Mouse (Mus musculus) heart, adult 2 months (tissue): ENCODE results near the gene Lrrc74a.

Experiments
- CTCF ChIP-seq: fragments of 200-600 bp; IDR thresholded peaks from 2 replicates; pipeline ENCODE4 v1.8.1; 2022; ENCODE audit warnings: antibody characterized with exemption, mild to moderate bottlenecking, moderate library complexity
- EP300 ChIP-seq: fragments of 200-500 bp; IDR thresholded peaks from 2 replicates; pipeline ENCODE4 v1.6.1; 2011; ENCODE audit warnings: low read depth, low read length, control low read depth; ENCODE audit not compliant: insufficient read depth
- POLR2A ChIP-seq: fragments of 200-500 bp; IDR thresholded peaks from 2 replicates; pipeline ENCODE4 v1.6.1; 2011; ENCODE audit warnings: mild to moderate bottlenecking, low read depth, low read length, control low read depth; ENCODE audit not compliant: insufficient read depth

DNA sequence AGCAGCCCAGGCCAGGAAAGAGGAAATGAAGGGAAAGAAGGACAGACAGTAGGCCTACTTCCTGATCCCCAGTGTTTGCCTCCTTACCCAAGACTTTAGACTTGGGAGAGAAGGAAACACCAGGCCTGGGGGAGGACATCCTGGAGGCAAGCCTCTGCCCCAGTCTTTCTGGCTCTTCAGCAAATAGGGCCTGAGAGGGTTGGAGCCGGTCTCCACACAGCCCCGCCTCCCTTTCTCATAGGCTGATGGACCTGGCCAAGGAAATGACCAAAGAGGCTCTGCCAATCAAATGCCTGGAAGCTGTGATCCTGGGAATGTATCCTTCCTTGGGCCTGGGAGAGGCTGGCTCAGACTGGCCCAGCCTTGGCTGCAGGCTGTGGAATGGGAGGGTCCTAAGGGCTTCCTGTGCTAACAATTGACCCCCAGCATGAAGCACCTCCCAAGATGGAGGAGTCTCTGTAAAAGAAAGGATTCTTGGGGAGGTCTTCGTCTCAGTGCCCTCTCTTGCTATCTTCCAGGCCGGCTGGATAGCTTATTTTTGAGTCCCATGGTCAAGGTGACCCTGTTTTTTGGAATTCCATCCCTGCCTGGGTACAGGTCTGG lies 46.1 kb upstream of the Lrrc74a start:
- TF ChIP-seq CTCF: no peak
- TF ChIP-seq EP300: no peak
- TF ChIP-seq POLR2A: no peak
